Mouse (Mus musculus) stomach, embryonic 14.5 days (tissue): ENCODE measurements around the gene Tsfm. TPM values are rescaled to one million over a fixed set of nuclear protein-coding genes. Genes with fewer than 3 reads are reported as not detected.
A peak's percentile ranks its signal among the peaks of the same experiment; 100 is the strongest.
"Not testable (repeated sequence)": the region's sequence is repeated elsewhere in the genome, so short reads cannot be mapped to it uniquely, and the experiment has no call there.

Source experiments
- ATAC-seq: fragments of 200-750 bp; cut with Nextera tagmentation; 2 replicates; pipeline ENCODE4 v1.8.0; 2017; ENCODE audit warnings: low read depth, moderate TSS enrichment; ENCODE audit not compliant: insufficient number of reproducible peaks, insufficient read depth, low FRiP score
- H3K27ac ChIP-seq: fragments of 300-500 bp; sonication (generic); 2 replicates; pipeline ENCODE4 v1.5.1; 2014; ENCODE audit warnings: mild to moderate bottlenecking, low read length, moderate library complexity, mixed read lengths
- H3K27me3 ChIP-seq: fragments of 300-500 bp; sonication (generic); 2 replicates; pipeline ENCODE4 v1.6.1; 2014; ENCODE audit warnings: low read length, control low read depth, mixed read lengths; ENCODE audit not compliant: control insufficient read depth, insufficient read depth
- H3K36me3 ChIP-seq: fragments of 300-500 bp; sonication (generic); 2 replicates; pipeline ENCODE4 v1.6.1; 2014; ENCODE audit warnings: mild to moderate bottlenecking, control low read depth, low read length, moderate library complexity, mixed read lengths; ENCODE audit not compliant: control insufficient read depth, insufficient read depth
- H3K4me1 ChIP-seq: fragments of 300-500 bp; sonication (generic); 2 replicates; pipeline ENCODE4 v1.6.1; 2014; ENCODE audit warnings: low read length, control low read depth, mixed read lengths; ENCODE audit not compliant: control insufficient read depth, insufficient read depth
- H3K4me2 ChIP-seq: fragments of 300-500 bp; sonication (generic); replicated peaks from 2 replicates; pipeline ENCODE4 v1.6.1; 2014; ENCODE audit warnings: low read depth, low read length, control low read depth
- H3K4me3 ChIP-seq: fragments of 300-500 bp; sonication (generic); 2 replicates; pipeline ENCODE4 v1.5.1; 2014; ENCODE audit warnings: low read depth, low read length, control low read depth
- H3K9ac ChIP-seq: fragments of 300-500 bp; sonication (generic); replicated peaks from 2 replicates; pipeline ENCODE4 v1.6.1; 2014; ENCODE audit warnings: low read depth, mild to moderate bottlenecking, control low read depth, low read length, moderate library complexity, mixed read lengths
- H3K9me3 ChIP-seq: fragments of 300-500 bp; sonication (generic); 2 replicates; pipeline ENCODE4 v1.6.1; 2016; ENCODE audit warnings: low read depth, low read length, control low read depth; ENCODE audit not compliant: control insufficient read depth
- WGBS: fragments of 180-500 bp; shearing (Covaris S2); extraction: QIAGEN DNeasy Blood & Tissue Kit; methylation state at CpG from one replicate; pipeline ENCODE4 v1.1.7; 2014; 5-methylcytosine and 5-hydroxymethylcytosine counted together
- polyA plus RNA-seq: library from polyadenylated mRNA; unstranded; fragments of >200 nt; fragmentation: Nextera tagmentation; extraction: Ambion mirVana; gene quantifications from 2 replicates; pipeline ENCODE4 v1.2.1, GENCODE M21; 2014

Tsfm gene
- polyA plus RNA-seq, 1 experiment from 2014 or later = 83.7 TPM

DNA sequence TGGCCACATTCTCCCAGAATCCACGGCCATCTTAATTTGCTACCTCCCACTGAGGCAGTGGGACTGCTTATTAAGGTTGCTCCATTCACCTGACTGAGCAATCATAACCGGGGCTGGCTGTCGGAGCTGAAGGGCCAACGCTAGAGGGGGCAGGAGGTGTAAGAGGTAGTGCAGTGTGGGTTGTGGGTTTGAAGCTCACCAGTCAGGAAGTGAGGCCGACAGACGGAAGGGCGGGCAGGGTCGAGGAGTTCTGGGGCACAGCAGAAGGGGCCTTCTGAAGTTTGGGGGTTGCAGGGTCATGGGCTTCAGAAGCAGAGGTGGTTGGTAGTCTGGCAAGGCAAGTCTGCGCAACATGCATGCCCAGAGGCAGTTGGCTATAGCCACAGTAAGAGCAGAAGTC is 44.4 kb upstream of the Tsfm start, which contains the start of gene Agap2:
Gene Agap2, plus strand, starts transcription at position 205 of the 400 bp plus-strand sequence.
- H3K4me2 ChIP-seq = no peak within 1 kb of the TSS
- no peak for ATAC-seq
- H3K27me3 ChIP-seq = peaks cover 22% of the 10 kb centered on the region
- no peaks in the 10 kb centered on the region for H3K36me3 ChIP-seq
- no peak within 1 kb of the TSS for H3K9ac ChIP-seq
- H3K9me3 ChIP-seq = no peaks in the 10 kb centered on the region
- 60% methylated on average over 9 of the region's 9 CpGs for WGBS
- H3K27ac ChIP-seq = no peak within 1 kb of the TSS
- H3K4me3 ChIP-seq = no peak within 1 kb of the TSS
- H3K4me1 ChIP-seq = peaks cover 15% of the 10 kb centered on the region

DNA sequence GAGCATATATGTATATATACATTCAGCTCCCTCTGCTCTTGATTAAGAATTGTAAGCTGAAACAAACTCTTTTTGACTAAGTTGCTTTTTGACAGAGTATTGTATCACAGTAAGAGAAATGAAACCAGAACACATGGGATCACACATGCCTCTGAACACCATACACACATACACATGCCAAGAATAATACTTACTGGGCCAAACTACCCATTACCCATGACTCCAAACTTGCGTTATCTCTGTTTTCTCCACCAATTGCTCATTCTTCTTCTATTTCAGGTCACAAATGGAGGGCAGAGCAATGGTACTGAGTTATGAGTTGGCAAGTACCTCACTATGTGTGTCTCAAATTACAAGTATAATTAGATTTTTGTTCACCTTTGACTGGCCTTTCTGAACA is 43.3 kb upstream of the Tsfm start:
- no peak overlapping the region for H3K27ac ChIP-seq
- H3K4me3 ChIP-seq = no peak overlapping the region
- no peak for ATAC-seq
- H3K36me3 ChIP-seq = no peaks in the 10 kb centered on the region
- H3K27me3 ChIP-seq = peaks cover 13% of the 10 kb centered on the region; the same call in 1 of the 2 replicates
- no peaks in the 10 kb centered on the region for H3K9me3 ChIP-seq
- no peak overlapping the region for H3K4me2 ChIP-seq
- peaks cover 8% of the 10 kb centered on the region; the same call in 1 of the 2 replicates for H3K4me1 ChIP-seq
- H3K9ac ChIP-seq = no peak overlapping the region
- 98% methylated on average over 1 of the region's 1 CpGs for WGBS

DNA sequence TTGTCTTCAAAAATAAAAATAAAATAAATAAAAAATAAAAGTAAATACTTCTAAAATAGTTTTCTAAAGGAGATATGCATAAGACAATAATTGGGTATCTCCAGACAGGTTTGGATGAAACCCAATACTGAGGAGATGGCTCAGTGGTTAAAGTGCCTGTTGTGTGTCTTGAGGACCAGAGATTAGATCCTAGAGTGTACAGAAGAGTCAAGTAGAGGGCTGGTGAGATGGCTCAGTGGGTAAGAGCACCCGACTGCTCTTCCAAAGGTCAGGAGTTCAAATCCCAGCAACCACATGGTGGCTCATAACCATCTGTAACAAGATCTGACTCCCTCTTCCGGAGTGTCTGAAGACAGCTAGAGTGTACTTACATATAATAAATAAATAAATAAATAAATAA is 42.3 kb upstream of the Tsfm start:
- not testable (repeated sequence) for H3K27ac ChIP-seq, H3K9me3 ChIP-seq, ATAC-seq, H3K27me3 ChIP-seq, H3K4me2 ChIP-seq, H3K9ac ChIP-seq, H3K4me3 ChIP-seq, H3K36me3 ChIP-seq
- 70% methylated on average over 2 of the region's 2 CpGs for WGBS
- H3K4me1 ChIP-seq = peaks cover 15% of the 10 kb centered on the region; the same call in 1 of the 2 replicates

DNA sequence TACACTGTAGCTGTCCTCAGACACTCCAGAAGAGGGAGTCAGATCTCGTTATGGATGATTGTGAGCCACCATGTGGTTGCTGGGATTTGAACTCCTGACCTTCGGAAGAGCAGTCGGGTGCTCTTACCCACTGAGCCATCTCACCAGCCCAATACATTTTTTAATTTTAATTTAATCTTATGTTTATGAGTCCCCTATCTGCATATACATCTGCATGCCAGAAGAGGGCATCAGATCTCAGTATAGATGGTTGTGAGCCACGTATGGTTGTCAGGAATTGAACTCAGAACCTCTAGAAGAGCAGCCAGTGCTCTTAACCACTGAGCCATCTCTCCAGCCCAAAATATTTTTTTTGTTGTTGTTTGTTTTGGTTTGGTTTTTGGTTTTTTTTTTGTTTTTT is 41.6 kb upstream of the Tsfm start:
- not testable (repeated sequence) for H3K4me3 ChIP-seq, H3K4me2 ChIP-seq, H3K9ac ChIP-seq, H3K27me3 ChIP-seq, ATAC-seq, H3K9me3 ChIP-seq, H3K27ac ChIP-seq
- WGBS = 86% methylated on average over 4 of the region's 4 CpGs
- H3K4me1 ChIP-seq = peaks cover 15% of the 10 kb centered on the region; the same call in 1 of the 2 replicates
- peaks cover 16% of the 10 kb centered on the region for H3K36me3 ChIP-seq

DNA sequence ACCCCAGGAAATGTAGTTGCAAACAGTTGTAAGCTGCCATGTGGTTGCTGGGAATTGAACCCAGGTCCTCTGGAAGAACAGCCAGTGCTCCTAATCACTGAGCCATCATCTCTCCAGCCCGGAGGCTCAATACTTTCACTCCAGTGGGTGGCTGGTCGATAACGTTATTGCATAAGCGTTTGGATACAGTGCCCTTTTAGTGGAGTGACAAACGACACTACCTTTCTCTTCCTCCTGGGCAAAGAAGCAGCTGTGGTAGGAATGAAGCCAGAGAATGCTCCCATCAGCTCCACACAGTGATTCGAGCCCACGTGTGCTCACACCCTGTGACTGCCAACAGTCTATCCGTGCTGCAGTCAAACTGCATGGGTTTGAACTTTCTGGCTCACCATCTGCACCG is 40.6 kb upstream of the Tsfm start:
- Histone ChIP-seq H3K4me3 (peak overlapping the region; percentile 74; the same call in 1 of the 2 replicates), H3K9ac (no peak overlapping the region), H3K4me1 (peaks cover 15% of the 10 kb centered on the region; the same call in 1 of the 2 replicates), H3K36me3 (peaks cover 26% of the 10 kb centered on the region), H3K27me3 (no peaks in the 10 kb centered on the region), H3K9me3 (no peaks in the 10 kb centered on the region), H3K4me2 (peak overlapping the region; percentile 62), H3K27ac (no peak overlapping the region)
- ATAC-seq = no peak
- WGBS = 66% methylated on average over 9 of the region's 9 CpGs

DNA sequence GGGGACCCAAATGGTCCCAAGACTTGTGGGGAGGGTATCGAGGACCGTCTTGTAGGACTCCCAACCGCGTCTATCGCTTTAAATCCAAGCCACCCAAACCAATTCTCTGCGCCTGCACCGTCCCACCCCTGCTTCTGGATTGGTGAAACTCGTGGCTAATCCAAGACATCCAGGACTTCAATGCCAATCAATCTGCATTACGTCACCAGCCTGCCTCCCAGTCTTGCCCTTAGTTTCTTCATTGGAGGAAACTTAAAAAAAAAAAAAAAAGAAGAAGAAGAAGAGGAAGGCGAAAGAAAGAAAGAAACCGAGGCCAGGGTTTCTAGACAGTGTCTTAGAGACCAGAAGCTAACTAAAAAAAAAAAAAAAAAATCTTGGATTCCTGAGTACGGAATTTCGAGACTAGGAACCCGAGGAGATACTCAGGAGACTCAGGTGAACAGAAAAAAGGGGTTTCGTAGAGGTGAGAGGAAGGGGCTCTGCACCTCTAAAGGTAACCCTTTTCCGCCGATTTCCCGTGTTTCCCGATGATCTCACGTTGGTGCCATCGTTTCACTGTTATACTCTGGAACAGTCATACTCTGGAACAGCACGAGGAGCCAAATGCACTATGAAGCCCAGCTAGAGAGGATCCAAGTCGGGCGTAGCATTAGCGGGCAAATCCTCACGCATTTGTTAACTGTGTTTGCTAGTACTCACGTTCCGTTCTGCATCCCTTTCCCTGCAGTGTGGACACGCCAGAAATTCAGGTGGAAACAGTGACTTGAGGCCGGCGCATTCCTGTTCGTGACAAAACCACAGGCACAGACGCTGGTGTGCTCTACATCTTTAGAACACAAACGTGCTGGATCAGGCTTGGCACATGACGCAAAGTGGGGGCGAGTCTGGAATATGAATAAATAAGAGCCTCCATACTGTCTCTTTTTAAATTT is 39.8 kb upstream of the Tsfm start, which contains the start of gene Tspan31:
Gene Tspan31, minus strand, starts transcription at position 75 of the 932 bp plus-strand sequence.
- peaks cover 33% of the 10 kb centered on the region for H3K36me3 ChIP-seq
- peak; percentile 91 for ATAC-seq
- peak within 1 kb of the TSS; percentile 94 for H3K27ac ChIP-seq
- no peaks in the 10 kb centered on the region for H3K27me3 ChIP-seq
- peak within 1 kb of the TSS; percentile 58 for H3K9ac ChIP-seq
- no peaks in the 10 kb centered on the region for H3K9me3 ChIP-seq
- H3K4me2 ChIP-seq = peak within 1 kb of the TSS; percentile 71
- 2% methylated on average over 36 of the region's 36 CpGs for WGBS
- H3K4me3 ChIP-seq = peak within 1 kb of the TSS; percentile 74
- H3K4me1 ChIP-seq = peaks cover 15% of the 10 kb centered on the region; the same call in 1 of the 2 replicates

DNA sequence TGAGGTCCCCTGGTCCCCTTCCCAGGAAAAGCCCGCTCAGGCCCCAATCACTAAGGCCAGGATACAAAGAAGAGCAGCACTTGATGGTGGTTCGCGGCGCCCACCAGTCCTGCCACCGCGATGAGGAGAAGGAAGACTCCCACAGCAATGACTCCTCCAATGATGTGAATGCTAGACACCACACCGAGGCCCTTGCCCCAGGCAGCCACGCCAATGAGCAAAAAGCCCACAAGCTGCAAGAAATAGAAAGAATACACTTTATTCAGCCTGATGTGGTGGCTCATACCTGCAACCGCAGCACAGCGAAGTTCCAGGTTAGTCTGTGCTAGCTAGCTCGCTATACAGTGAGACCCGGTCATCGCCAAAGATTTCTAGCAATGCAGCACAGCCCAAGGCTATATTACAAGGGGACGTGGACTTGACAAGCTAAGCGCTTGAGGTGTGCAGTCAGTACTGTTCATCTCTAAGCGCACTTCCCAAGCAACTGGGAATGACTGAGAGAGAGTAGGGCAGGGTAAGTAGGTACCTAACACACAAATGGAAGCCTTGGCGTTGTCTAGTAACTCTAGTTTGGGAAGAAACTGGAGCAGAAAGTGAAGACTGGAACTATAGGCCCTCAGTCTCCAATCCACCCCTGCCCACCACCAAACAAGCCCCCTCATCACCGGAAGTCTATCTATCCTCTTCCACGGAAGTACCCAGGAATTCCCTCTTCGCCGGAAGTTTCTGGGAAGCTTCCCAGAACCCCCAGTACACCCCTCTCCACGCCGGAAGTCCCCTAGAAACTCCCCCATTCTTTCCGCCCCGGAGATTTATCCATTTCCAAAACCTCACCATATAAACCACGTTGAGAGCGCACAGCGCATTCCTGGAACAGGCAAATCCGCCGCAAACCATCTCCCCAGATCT is 38.9 kb upstream of the Tsfm start:
- H3K27me3 ChIP-seq = no peaks in the 10 kb centered on the region
- peak overlapping the region; percentile 74 for H3K4me3 ChIP-seq
- peaks cover 41% of the 10 kb centered on the region for H3K36me3 ChIP-seq
- H3K4me2 ChIP-seq = peak overlapping the region; percentile 71
- H3K9ac ChIP-seq = peak overlapping the region; percentile 58
- H3K9me3 ChIP-seq = no peaks in the 10 kb centered on the region
- peak; percentile 43 for ATAC-seq
- peak overlapping the region; percentile 94 for H3K27ac ChIP-seq
- WGBS = 4% methylated on average over 30 of the region's 30 CpGs
- H3K4me1 ChIP-seq = peaks cover 24% of the 10 kb centered on the region; the same call in 1 of the 2 replicates
